Mouse (Mus musculus): ENCODE results near the gene Fzd10. TPM values are rescaled to one million over a fixed set of nuclear protein-coding genes. Genes with fewer than 3 reads are reported as not detected.

The Fzd10 gene
- polyA plus RNA-seq, 1 experiment: not detected

GRCm38 (mm10) chr5:128568970-128569369 is 31.7 kb upstream of the Fzd10 start:
- Histone ChIP-seq H3K27me3 (ENCODE audit: control insufficient read depth, insufficient read depth, insufficient read length) (no peaks in the 10 kb centered on the region), H3K4me2 (ENCODE audit: low read depth) (no peak overlapping the region), H3K79me2 (ENCODE audit: control insufficient read depth, insufficient read depth) (no peaks in the 10 kb centered on the region), H3ac (ENCODE audit: control insufficient read depth, insufficient read length) (no peak overlapping the region), H3K36me3 (ENCODE audit: control insufficient read depth, insufficient read depth) (no peaks in the 10 kb centered on the region), H3K4me3 (no peak overlapping the region)
- TF ChIP-seq POLR2A (IDR thresholded peaks at IDR 0.05; ENCODE audit: insufficient read length, low read depth) (no peak), MYOG (IDR thresholded peaks at IDR 0.05; ENCODE audit: control insufficient read depth in 1 of 3, insufficient read depth in 1 of 3, insufficient read length in 2 of 3, low read depth in 2 of 3) (no peak), SRF (IDR thresholded peaks at IDR 0.05; ENCODE audit: control insufficient read depth, insufficient read length, low read depth) (no peak), REST (IDR thresholded peaks at IDR 0.05; ENCODE audit: insufficient read depth, insufficient read length) (no peak), TCF12 (IDR thresholded peaks at IDR 0.05; ENCODE audit: insufficient read depth, poor library complexity, severe bottlenecking) (no peak), MYOD1 (IDR thresholded peaks at IDR 0.05; ENCODE audit: control insufficient read depth in 1 of 3, insufficient read length in 2 of 3, low read depth in 2 of 3) (no peak), TCF3 (IDR thresholded peaks at IDR 0.05; ENCODE audit: insufficient read length, low read depth) (no peak), USF1 (IDR thresholded peaks at IDR 0.05; ENCODE audit: low read depth) (no peak), POLR2AphosphoS2 (IDR thresholded peaks at IDR 0.05; ENCODE audit: insufficient read length, low read depth) (no peak), E2F4 (IDR thresholded peaks at IDR 0.05; ENCODE audit: insufficient read depth) (no peak), CEBPB (IDR thresholded peaks at IDR 0.05; ENCODE audit: insufficient read depth, poor library complexity, severe bottlenecking) (no peak)

DNA sequence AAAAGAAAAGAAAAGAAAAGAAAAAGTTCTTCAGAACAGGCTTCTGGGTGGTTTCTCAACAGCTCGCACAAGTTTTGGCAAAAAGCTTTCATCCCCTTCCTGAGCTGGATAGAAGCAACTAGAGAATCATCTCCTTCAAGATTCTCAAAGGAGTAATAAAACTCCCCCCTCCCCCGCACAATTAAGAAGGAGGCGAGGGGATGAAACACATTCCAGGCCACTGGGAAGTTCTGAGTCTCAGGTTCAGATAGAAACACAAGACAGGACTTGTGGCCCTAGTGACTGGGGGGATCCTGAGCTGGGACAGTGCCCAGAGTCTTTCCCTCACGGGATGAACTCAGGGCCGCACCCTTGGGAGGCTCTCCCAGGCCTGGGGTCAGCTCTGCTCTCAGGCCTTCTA is 30.6 kb upstream of the Fzd10 start:
- Histone ChIP-seq H3K27me3 (ENCODE audit: control insufficient read depth, insufficient read depth, insufficient read length) (no peaks in the 10 kb centered on the region), H3ac (ENCODE audit: control insufficient read depth, insufficient read length) (no peak overlapping the region), H3K79me2 (ENCODE audit: control insufficient read depth, insufficient read depth) (no peaks in the 10 kb centered on the region), H3K4me2 (ENCODE audit: low read depth) (no peak overlapping the region), H3K4me3 (no peak overlapping the region), H3K36me3 (ENCODE audit: control insufficient read depth, insufficient read depth) (no peaks in the 10 kb centered on the region)
- TF ChIP-seq MAX (IDR thresholded peaks at IDR 0.05; ENCODE audit: low read depth) (no peak), REST (IDR thresholded peaks at IDR 0.05; ENCODE audit: insufficient read depth, insufficient read length) (no peak), POLR2A (IDR thresholded peaks at IDR 0.05; ENCODE audit: insufficient read length, low read depth) (no peak), CEBPB (IDR thresholded peaks at IDR 0.05; ENCODE audit: insufficient read depth, poor library complexity, severe bottlenecking) (no peak), TCF12 (IDR thresholded peaks at IDR 0.05; ENCODE audit: insufficient read depth, poor library complexity, severe bottlenecking) (no peak), USF1 (IDR thresholded peaks at IDR 0.05; ENCODE audit: low read depth) (no peak), POLR2AphosphoS2 (IDR thresholded peaks at IDR 0.05; ENCODE audit: insufficient read length, low read depth) (no peak)

DNA sequence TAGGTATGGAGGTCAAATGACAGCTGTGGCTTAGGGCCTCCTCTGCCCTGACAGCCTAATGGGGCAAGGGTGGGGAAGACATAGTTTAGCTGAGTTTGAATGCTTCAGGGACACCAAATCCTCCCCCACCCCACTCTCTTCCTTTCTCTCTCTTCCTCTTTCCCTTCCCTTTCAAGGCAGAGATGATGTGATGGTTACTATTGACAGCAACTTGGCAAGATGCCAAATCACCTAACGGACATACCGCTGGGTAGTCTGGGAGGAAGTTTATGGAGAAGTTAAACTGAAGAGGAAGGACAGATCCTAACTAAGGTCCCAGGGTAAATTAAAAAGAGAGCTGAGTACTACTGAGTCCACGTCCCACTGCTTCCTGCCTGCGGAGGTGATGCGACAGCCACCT is 29.8 kb upstream of the Fzd10 start:
- no peak overlapping the region for H3K4me2 ChIP-seq (ENCODE audit: low read depth)
- H3K4me3 ChIP-seq: no peak overlapping the region

DNA sequence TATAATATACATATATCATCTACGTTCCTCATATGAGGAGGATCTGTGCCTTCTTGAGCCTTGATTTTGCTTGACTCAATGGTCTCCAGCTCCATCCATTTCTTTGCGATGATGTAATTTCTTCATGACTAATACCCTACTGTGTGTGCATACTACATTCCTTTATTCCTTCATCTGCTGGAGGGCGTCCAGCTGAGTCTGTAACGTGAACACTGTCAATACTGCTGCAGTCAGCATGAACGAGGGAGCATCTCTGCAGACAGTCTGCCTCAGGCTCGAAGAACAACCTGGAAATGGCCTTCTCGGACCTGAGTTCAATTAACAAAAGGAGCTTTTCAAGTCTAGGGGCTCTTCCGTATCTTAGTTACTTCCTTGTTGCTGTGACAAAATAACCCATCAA is 28.9 kb upstream of the Fzd10 start:
- H3ac ChIP-seq (ENCODE audit: control insufficient read depth, insufficient read length): no peak overlapping the region
- H3K27me3 ChIP-seq (ENCODE audit: control insufficient read depth, insufficient read depth, insufficient read length): no peaks in the 10 kb centered on the region
- no peak overlapping the region for H3K4me2 ChIP-seq (ENCODE audit: low read depth)
- no peaks in the 10 kb centered on the region for H3K79me2 ChIP-seq (ENCODE audit: control insufficient read depth, insufficient read depth)
- no peak for TF ChIP-seq REST (IDR thresholded peaks at IDR 0.05; ENCODE audit: insufficient read depth, insufficient read length)
- TF ChIP-seq POLR2A (IDR thresholded peaks at IDR 0.05; ENCODE audit: insufficient read length, low read depth): no peak
- no peak for TF ChIP-seq MYOG (IDR thresholded peaks at IDR 0.05; ENCODE audit: control insufficient read depth in 1 of 3, insufficient read depth in 1 of 3, insufficient read length in 2 of 3, low read depth in 2 of 3)
- TF ChIP-seq USF1 (IDR thresholded peaks at IDR 0.05; ENCODE audit: low read depth): no peak
- no peak for TF ChIP-seq CEBPB (IDR thresholded peaks at IDR 0.05; ENCODE audit: insufficient read depth, poor library complexity, severe bottlenecking)
- TF ChIP-seq TCF3 (IDR thresholded peaks at IDR 0.05; ENCODE audit: insufficient read length, low read depth): no peak
- TF ChIP-seq TCF12 (IDR thresholded peaks at IDR 0.05; ENCODE audit: insufficient read depth, poor library complexity, severe bottlenecking): no peak
- no peak for TF ChIP-seq MYOD1 (IDR thresholded peaks at IDR 0.05; ENCODE audit: control insufficient read depth in 1 of 3, insufficient read length in 2 of 3, low read depth in 2 of 3)
- TF ChIP-seq POLR2AphosphoS2 (IDR thresholded peaks at IDR 0.05; ENCODE audit: insufficient read length, low read depth): no peak
- TF ChIP-seq SRF (IDR thresholded peaks at IDR 0.05; ENCODE audit: control insufficient read depth, insufficient read length, low read depth): no peak
- H3K36me3 ChIP-seq (ENCODE audit: control insufficient read depth, insufficient read depth): no peaks in the 10 kb centered on the region
- H3K4me3 ChIP-seq: no peak overlapping the region

More for the DNA sequence above, 29.8 kb upstream of the Fzd10 start:
- Histone ChIP-seq H3ac (ENCODE audit: control insufficient read depth, insufficient read length) (no peak overlapping the region), H3K79me2 (ENCODE audit: control insufficient read depth, insufficient read depth) (no peaks in the 10 kb centered on the region), H3K27me3 (ENCODE audit: control insufficient read depth, insufficient read depth, insufficient read length) (no peaks in the 10 kb centered on the region), H3K36me3 (ENCODE audit: control insufficient read depth, insufficient read depth) (no peaks in the 10 kb centered on the region)
- TF ChIP-seq MYOD1 (IDR thresholded peaks at IDR 0.05; ENCODE audit: control insufficient read depth in 1 of 3, insufficient read length in 2 of 3, low read depth in 2 of 3) (no peak), USF1 (IDR thresholded peaks at IDR 0.05; ENCODE audit: low read depth) (no peak), POLR2A (IDR thresholded peaks at IDR 0.05; ENCODE audit: insufficient read length, low read depth) (no peak), TCF3 (IDR thresholded peaks at IDR 0.05; ENCODE audit: insufficient read length, low read depth) (no peak), POLR2AphosphoS2 (IDR thresholded peaks at IDR 0.05; ENCODE audit: insufficient read length, low read depth) (no peak), TCF12 (IDR thresholded peaks at IDR 0.05; ENCODE audit: insufficient read depth, poor library complexity, severe bottlenecking) (no peak), E2F4 (IDR thresholded peaks at IDR 0.05; ENCODE audit: insufficient read depth) (no peak), CEBPB (IDR thresholded peaks at IDR 0.05; ENCODE audit: insufficient read depth, poor library complexity, severe bottlenecking) (no peak), SRF (IDR thresholded peaks at IDR 0.05; ENCODE audit: control insufficient read depth, insufficient read length, low read depth) (no peak), MAX (IDR thresholded peaks at IDR 0.05; ENCODE audit: low read depth) (no peak), REST (IDR thresholded peaks at IDR 0.05; ENCODE audit: insufficient read depth, insufficient read length) (no peak), MYOG (IDR thresholded peaks at IDR 0.05; ENCODE audit: control insufficient read depth in 1 of 3, insufficient read depth in 1 of 3, insufficient read length in 2 of 3, low read depth in 2 of 3) (no peak)

Measured in myocyte (in vitro differentiated cells).